Mouse (Mus musculus) kidney, postnatal 25 days (tissue): ENCODE data around the gene Pde4c.

ENCODE experiments used
- DNase-seq, 2 experiments: peaks; one replicate each; pipeline ENCODE4 v3.0.0; 2021; ENCODE audit warnings: mixed read lengths in 2 of 2

The Pde4c gene

GRCm38 (mm10) chr8:70721601-70722000, 1.9 kb upstream of the Pde4c start:
- peak in 1 of 2 experiments; percentile 35 for DNase-seq

GRCm38 (mm10) chr8:70724216-70724615, 696 bp downstream of the Pde4c start:
- DNase-seq, result peak in 1 of 2 experiments; percentile 69

DNA sequence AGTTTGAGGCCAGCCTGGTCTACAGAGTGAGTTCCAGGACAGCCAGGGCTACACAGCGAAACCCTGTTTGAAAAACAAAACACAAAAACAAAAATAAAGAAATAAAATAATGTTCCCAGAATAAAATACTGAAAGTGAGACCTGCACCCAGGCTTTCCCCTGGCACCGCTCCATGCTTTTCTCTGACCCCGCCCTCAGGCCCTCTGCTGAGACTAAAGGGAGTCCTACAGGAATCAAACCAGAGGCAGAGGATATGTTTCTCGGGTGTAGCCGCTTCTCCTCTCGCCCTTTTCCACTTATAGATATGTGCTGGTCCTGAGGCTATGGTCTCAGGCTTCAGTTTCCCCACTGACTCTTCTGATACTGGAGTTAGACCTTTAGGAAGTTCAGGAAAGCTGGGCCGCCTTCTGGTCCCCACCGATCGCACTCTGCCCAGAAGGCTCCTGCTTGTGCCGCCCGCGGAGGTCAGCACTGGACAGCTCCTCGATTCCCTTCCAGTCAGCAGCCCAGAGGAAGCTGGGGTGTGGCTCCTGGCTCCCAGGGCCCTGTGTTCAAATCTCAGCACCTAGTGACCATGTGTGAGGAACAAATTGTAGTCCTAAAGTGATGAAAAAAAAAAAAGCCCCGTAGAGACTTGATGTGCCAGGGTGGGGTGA, 2.4 kb downstream of the Pde4c start:
- DNase-seq, result peak; percentile 80 to 85

- peak in 1 of 2 experiments; percentile 42 for DNase-seq
Observed at GRCm38 (mm10) chr8:70726721-70727120, 3.2 kb downstream of the Pde4c start.

- DNase-seq, result peak in 1 of 2 experiments; percentile 57
Observed at GRCm38 (mm10) chr8:70729808-70730475, 6.4 kb downstream of the Pde4c start.

GRCm38 (mm10) chr8:70730956-70731355, 7.4 kb downstream of the Pde4c start:
- peak in 1 of 2 experiments; percentile 33 for DNase-seq

- peak in 1 of 2 experiments; percentile 22 for DNase-seq
Observed at GRCm38 (mm10) chr8:70737705-70738104, 14.2 kb downstream of the Pde4c start.

DNA sequence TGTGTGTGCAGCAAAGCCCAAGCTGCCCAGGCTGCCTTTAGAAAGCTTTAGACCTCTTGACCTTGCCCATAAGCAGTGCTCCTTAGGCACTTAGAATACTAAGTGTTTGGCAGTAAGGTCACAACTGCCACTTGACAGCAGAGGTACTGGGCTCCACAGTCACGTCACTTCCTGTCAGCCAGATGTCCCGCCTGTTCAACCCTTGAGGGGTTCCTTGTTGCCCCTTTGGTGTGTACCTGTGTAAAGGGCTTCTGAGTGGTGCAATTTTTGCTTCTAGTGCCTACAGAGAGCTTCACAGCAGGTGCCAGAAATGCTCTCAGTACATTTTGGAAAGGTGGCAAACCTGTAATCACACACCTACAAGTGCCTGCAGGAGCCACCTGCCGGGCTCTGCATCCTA, 14.7 kb downstream of the Pde4c start:
- DNase-seq, result peak in 1 of 2 experiments; percentile 23

- peak in 1 of 2 experiments; percentile 22 for DNase-seq
Observed at GRCm38 (mm10) chr8:70741661-70742060, 18.1 kb downstream of the Pde4c start.

- DNase-seq, result peak in 1 of 2 experiments; percentile 35
Observed at GRCm38 (mm10) chr8:70742176-70742575, 18.7 kb downstream of the Pde4c start.

DNA sequence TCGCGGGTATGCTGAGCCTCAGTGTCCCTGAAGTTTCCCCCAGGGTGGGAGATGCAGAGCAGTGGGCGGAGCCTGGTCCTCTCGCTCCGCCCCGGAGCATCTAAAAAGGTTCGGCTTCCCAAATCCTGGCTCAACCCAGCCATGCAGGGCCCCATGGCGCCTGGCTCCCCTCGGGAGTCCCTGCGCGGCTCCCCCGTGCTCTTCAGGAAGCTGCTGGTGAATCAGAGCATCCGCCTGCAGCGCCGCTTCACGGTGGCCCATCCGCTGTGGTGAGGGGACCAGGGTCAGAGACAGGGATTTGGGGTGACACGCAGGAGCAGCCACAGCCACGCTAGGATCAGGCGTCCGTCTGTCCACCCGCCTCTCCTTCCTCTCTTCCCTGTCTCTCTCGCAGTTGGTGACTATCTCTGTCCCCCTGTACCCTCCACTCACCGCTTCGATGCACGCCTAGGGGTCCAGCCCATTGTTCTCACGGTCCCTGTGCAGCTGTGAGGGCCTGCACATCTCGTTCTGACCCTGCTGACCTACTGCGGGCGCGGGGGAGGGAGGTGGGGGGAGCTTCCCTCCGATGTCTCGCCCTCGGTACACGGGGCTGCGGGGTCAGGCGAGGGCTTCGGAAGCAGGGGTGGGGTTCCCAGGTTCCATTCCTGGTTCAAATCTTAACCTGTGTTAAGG, 19.6 kb downstream of the Pde4c start:
- peak in 1 of 2 experiments; percentile 67 for DNase-seq

- DNase-seq, result peak; percentile 92 to 95
Observed at GRCm38 (mm10) chr8:70743656-70744590, 20.4 kb downstream of the Pde4c start.

DNA sequence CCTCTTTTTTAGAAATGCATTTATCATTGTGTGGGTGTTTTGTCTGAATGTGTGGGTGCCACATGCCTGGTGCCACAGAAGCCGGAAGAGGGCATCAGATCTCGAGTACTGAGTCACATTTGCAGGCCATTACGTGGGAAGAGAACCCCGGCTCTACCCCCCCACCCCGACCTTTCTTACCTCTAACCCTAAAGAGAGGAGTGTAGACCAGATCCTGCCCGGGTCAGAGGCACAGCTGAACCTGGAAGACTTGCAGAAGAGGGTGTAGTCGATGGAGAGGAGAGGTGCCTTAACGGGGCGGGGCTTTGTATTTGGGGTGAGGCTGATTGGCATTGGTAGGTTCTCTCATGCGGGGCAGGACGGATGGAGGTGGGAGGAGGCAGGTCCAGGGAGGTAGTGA, 21.3 kb downstream of the Pde4c start:
- DNase-seq, result peak in 1 of 2 experiments; percentile 47

GRCm38 (mm10) chr8:70745691-70746220, 22.2 kb downstream of the Pde4c start:
- peak in 1 of 2 experiments; percentile 40 for DNase-seq

GRCm38 (mm10) chr8:70746676-70747075, 23.2 kb downstream of the Pde4c start:
- peak in 1 of 2 experiments; percentile 36 for DNase-seq

DNA sequence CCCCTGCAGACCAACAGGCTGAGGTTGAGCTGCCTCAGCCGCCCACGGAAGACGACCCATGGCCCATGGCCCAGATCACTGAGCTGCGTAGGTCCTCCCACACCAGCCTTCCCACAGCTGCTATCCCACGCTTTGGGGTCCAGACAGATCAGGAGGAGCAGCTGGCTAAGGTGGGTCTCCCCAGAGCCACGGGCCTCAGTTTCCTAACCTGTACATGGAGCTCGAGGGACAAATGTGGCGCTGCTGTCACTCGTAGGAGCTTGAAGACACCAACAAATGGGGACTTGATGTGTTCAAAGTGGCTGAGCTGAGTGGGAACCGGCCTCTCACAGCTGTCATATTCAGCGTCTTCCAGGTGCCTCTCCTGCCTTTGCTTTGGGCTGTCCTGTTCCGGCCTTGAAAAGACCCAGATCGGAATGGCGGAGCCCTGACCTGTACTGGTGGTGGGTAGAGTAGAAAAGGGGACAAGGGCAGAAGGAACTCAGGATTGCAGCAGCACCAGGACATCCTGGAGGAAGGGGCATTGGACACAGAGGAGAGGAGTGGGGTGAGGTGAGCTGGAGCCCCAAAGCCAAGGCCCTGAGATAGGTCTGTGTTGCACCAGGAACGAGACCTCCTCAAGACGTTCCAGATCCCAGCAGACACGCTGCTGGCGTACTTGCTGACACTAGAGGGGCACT, 23.8 kb downstream of the Pde4c start:
- peak in 1 of 2 experiments; percentile 34 for DNase-seq

- DNase-seq, result peak in 1 of 2 experiments; percentile 40
Observed at GRCm38 (mm10) chr8:70748246-70749096, 25.0 kb downstream of the Pde4c start.

GRCm38 (mm10) chr8:70749097-70749674, 25.7 kb downstream of the Pde4c start:
- DNase-seq, result peak in 1 of 2 experiments; percentile 33

DNA sequence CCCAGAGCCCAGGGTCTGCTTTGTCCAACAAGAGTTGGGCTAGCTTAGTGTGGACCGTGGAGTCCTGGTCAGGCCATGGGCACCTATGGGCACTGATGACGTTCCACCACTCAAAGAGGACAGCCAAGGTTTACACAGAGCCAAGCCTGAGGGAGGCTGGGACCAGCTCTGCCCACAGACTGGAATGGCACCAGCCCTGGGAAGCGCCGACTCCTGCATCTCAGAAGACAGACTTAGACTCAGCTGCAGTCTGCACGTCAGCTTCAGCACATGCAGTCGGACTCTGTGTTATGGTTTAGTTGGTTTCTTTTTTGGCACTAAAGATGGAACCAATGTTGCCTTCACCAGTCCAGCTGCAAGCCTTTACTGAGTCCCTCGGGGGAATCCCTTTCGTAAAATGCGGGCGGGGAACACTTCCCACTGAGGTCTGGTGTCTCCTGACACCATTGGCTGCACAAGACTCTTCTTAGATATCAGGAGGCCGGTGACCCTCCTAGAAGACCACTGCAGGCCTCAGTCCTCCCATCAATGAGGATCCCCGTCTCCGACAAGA, 26.7 kb downstream of the Pde4c start:
- peak in 1 of 2 experiments; percentile 42 for DNase-seq
